12 mouse cellular contexts compared by ENCODE assay signal in genomic region chr3:121915191-121915590, GRCm38 (mm10). TPM values are rescaled to one million over a fixed set of nuclear protein-coding genes. Genes with fewer than 3 reads are reported as not detected.
DNase-seq lines count a peak whose midpoint lies in the region; ATAC-seq and TF ChIP-seq lines count a peak whose summit lies in the region.
"Had no signal": no experiment of that assay in that cellular context is flagged by ENCODE, and none has a peak within 500 bp of the region (broad histone marks: within the 10 kb centered on the region; RNA-seq: fewer than 3 reads in every experiment).

No protein-coding gene starts in this region.

- WGBS in intestine, embryonic 14.5 days = 55% methylated on average over 6 of the region's 6 CpGs
- 38% methylated on average over 6 of the region's 6 CpGs for WGBS in lung, embryonic 16.5 days
- WGBS in midbrain, postnatal 0 days = 73% methylated on average over 6 of the region's 6 CpGs

- no peak overlapping the region for H3K4me2 ChIP-seq in intestine, embryonic 14.5 days (ENCODE audit: low read length)
- H3K4me2 ChIP-seq in lung, embryonic 16.5 days (ENCODE audit: low read depth, low read length) = peak overlapping the region; percentile 37; the same call in 1 of the 2 replicates
- no peak overlapping the region for H3K4me2 ChIP-seq in midbrain, postnatal 0 days (ENCODE audit: low read depth, low read length, poor library complexity, severe bottlenecking)
- H3K4me2 ChIP-seq: neural tube, embryonic 12.5 days had no signal

- no peaks in the 10 kb centered on the region for H3K36me3 ChIP-seq in intestine, embryonic 14.5 days (ENCODE audit: control insufficient read depth, insufficient read depth, low read length)
- H3K36me3 ChIP-seq in lung, embryonic 16.5 days (ENCODE audit: control insufficient read depth, insufficient read depth, low read length) = no peaks in the 10 kb centered on the region
- H3K36me3 ChIP-seq in midbrain, postnatal 0 days (ENCODE audit: insufficient read depth, low read length) = no peaks in the 10 kb centered on the region
- H3K36me3 ChIP-seq: neural tube, embryonic 12.5 days had no signal

- ATAC-seq in intestine, embryonic 14.5 days (replicated peaks; ENCODE audit: low FRiP score, low TSS enrichment, low read depth) = no peak
- peak; percentile 82 for ATAC-seq in lung, embryonic 16.5 days (ENCODE audit: low read depth)
- no peak for ATAC-seq in megakaryocyte, adult 5-6 weeks (ENCODE audit: poor library complexity, severe bottlenecking)
- ATAC-seq in midbrain, postnatal 0 days (ENCODE audit: low FRiP score) = no peak

- peaks cover 7% of the 10 kb centered on the region for H3K4me1 ChIP-seq in intestine, embryonic 14.5 days (replicated peaks; ENCODE audit: control insufficient read depth, insufficient read depth, low read length)
- H3K4me1 ChIP-seq in lung, embryonic 16.5 days (replicated peaks; ENCODE audit: control insufficient read depth, insufficient read depth, low read length) = peaks cover 9% of the 10 kb centered on the region; the same call in 1 of the 2 replicates
- no peaks in the 10 kb centered on the region for H3K4me1 ChIP-seq in midbrain, postnatal 0 days (ENCODE audit: insufficient read depth, low read length)
- H3K4me1 ChIP-seq: neural tube, embryonic 12.5 days had no signal

- no peak overlapping the region for H3K9ac ChIP-seq in intestine, embryonic 14.5 days (ENCODE audit: low read length)
- no peak overlapping the region; the same call in 1 of the 2 replicates for H3K9ac ChIP-seq in lung, embryonic 16.5 days (ENCODE audit: low read length)
- H3K9ac ChIP-seq in midbrain, postnatal 0 days (replicated peaks; ENCODE audit: low read length, poor library complexity, severe bottlenecking) = no peak overlapping the region
- H3K9ac ChIP-seq: neural tube, embryonic 12.5 days had no signal

- intact Hi-C loops in gastrocnemius, adult 2 months (cut with DNase I) = no loop called here

- no peaks in the 10 kb centered on the region for H3K27me3 ChIP-seq in intestine, embryonic 14.5 days (replicated peaks; ENCODE audit: control insufficient read depth, insufficient read depth, low read length)
- no peaks in the 10 kb centered on the region for H3K27me3 ChIP-seq in lung, embryonic 16.5 days (ENCODE audit: control insufficient read depth, insufficient read depth, low read depth, low read length)
- no peaks in the 10 kb centered on the region for H3K27me3 ChIP-seq in midbrain, postnatal 0 days (ENCODE audit: insufficient read depth, low read length)
- H3K27me3 ChIP-seq: CH12.LX; neural tube, embryonic 12.5 days had no signal

- H3K9me3 ChIP-seq in intestine, embryonic 14.5 days (ENCODE audit: control insufficient read depth, low read length) = no peaks in the 10 kb centered on the region
- H3K9me3 ChIP-seq in lung, embryonic 16.5 days (ENCODE audit: control insufficient read depth, low read length) = no peaks in the 10 kb centered on the region
- no peaks in the 10 kb centered on the region for H3K9me3 ChIP-seq in midbrain, postnatal 0 days (ENCODE audit: low read length)
- H3K9me3 ChIP-seq: neural tube, embryonic 12.5 days had no signal

- no peak for TF ChIP-seq CTCF in gastrocnemius, adult 2 months (IDR thresholded peaks at IDR 0.05)
- TF ChIP-seq CTCF in midbrain, postnatal 0 days (IDR thresholded peaks at IDR 0.05) = no peak

- peak overlapping the region; percentile 89 for H3K27ac ChIP-seq in gastrocnemius, adult 2 months
- peak overlapping the region; percentile 48; the same call in 1 of the 2 replicates for H3K27ac ChIP-seq in intestine, embryonic 14.5 days (ENCODE audit: low read depth)
- H3K27ac ChIP-seq in lung, embryonic 16.5 days (ENCODE audit: low read length) = peak overlapping the region; percentile 95
- no peak overlapping the region for H3K27ac ChIP-seq in midbrain, postnatal 0 days (ENCODE audit: low read depth, low read length)
- H3K27ac ChIP-seq: neural tube, embryonic 12.5 days had no signal

- peak; percentile 56 for DNase-seq in gastrocnemius, adult 2 months
- DNase-seq in gastrocnemius, postnatal 10 days = no peak
- peak; percentile 55 for DNase-seq in fat pad, adult 2 months (ENCODE audit: extremely low read depth, low read depth, low spot score)
- DNase-seq in intestine, embryonic 14.5 days (ENCODE audit: low spot score) = no peak
- no peak for DNase-seq in retina, embryonic 14.5 days (ENCODE audit: low spot score)
- DNase-seq in midbrain, postnatal 0 days (ENCODE audit: low spot score) = no peak
- DNase-seq: thymus, adult 2 months had no signal

- H3K4me3 ChIP-seq in gastrocnemius, adult 2 months = peak overlapping the region; percentile 33
- H3K4me3 ChIP-seq in intestine, embryonic 14.5 days (ENCODE audit: low read depth, low read length) = no peak overlapping the region
- H3K4me3 ChIP-seq in lung, embryonic 16.5 days (ENCODE audit: low read length) = no peak overlapping the region
- no peak overlapping the region for H3K4me3 ChIP-seq in midbrain, postnatal 0 days (ENCODE audit: low read depth, low read length)
- H3K4me3 ChIP-seq: erythroblast, embryonic 14.5 days; neural tube, embryonic 12.5 days had no signal

RNA-seq across cellular contexts. Expression of gene Arhgap29, which starts 37.1 kb away (rescaled TPM):
- total RNA-seq in gastrocnemius, adult 2 months (2021) = 10 to 100 TPM; 14.0 to 15.6 TPM
- total RNA-seq in gastrocnemius, postnatal 10 days (2021) = 10 to 100 TPM; 40.9 to 54.1 TPM
- 57.8 and 64.7 TPM in 2 replicates for polyA plus RNA-seq in intestine, embryonic 14.5 days (2014; fragmentation: Nextera tagmentation; extraction: Ambion mirVana)
- polyA plus RNA-seq in lung, embryonic 16.5 days (2015; fragmentation: Nextera tagmentation; extraction: Ambion mirVana) = 64.6 and 65.6 TPM in 2 replicates
- total RNA-seq in megakaryocyte, adult 5-6 weeks (2015) = 3.4 and 3.5 TPM in 2 replicates
- total RNA-seq in megakaryocyte, adult 5-6 weeks (2017) = 4.5 and 5.2 TPM in 2 replicates
- 34.6 and 38.6 TPM in 2 replicates for total RNA-seq in midbrain, postnatal 0 days (2014; rRNA removed)
- polyA plus RNA-seq in midbrain, postnatal 0 days (2015; fragmentation: Nextera tagmentation; extraction: Ambion mirVana) = 12.6 and 13.6 TPM in 2 replicates
- polyA plus RNA-seq: erythroblast, embryonic 14.5 days had no signal

Comparison
In these comparisons a context has a peak if more than half of its experiments do, and no peak if none do; other contexts are left out.
1. DNase-seq: peak in gastrocnemius, adult 2 months (single experiment) and fat pad, adult 2 months (single experiment); none in gastrocnemius, postnatal 10 days (single experiment), intestine, embryonic 14.5 days (single experiment), retina, embryonic 14.5 days (single experiment) and midbrain, postnatal 0 days (single experiment).